Mouse (Mus musculus) embryo, embryonic 11.5 days (tissue): ENCODE results near the gene Dusp7.

Experiments
- DNase-seq: peaks from one replicate; pipeline ENCODE4 v3.0.0-alpha.2; 2012; ENCODE audit warnings: low read depth, low spot score

Dusp7 gene

DNA sequence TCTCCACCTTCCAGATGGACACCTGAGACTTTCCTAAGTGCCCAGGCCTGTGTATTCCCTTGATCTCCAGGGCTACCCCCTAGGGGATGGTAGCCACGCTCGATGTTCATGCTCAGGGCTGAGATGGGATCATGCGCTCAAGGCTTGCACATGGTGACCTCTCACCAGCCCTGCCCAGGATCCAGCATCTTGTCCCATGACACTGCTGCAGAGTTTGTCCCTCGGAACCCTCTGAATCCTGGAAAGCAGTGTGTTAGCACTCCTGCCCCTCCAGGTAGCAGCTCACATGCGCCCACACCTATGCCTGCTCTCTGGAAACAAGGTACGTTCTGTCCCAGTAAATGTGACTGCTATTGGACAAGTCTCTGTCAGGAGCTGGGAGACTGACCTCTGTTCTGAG, 13.6 kb upstream of the Dusp7 start:
- no peak for DNase-seq

DNA sequence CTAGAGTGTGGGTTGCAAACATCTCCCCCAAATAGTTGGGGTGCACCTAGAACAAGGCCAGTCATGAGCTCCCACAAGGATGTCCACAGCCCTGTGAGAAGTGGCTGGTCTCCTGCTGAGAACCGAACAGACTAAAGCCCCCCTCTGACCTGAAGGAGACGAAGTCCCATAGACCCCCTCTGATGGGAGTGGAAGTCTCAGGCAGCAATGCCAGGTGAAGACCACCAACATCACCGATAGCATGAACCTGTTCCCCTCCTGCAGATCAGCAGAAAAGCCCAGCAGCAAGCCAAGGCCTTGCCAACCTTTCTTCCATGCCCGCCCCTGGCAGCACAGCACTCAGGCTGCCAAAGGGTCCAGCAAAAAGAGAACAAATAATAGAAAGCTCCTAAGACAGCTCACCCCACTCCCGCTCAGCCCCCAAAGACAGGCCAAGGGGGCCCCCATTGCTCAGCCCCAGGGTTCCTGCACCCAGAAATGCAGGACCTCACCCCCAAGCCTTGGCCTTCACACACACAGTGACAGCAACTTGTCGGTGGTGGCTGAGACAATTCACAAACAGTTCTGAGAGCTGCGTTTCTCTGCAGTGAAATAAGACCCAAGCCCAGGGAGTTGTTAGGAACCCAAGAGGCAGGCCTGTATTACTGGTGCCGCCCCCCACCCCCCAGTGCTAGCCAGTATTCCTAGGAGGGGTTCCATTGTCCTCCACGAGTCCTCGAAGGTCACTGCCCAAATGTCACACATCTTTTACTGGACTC, 13.0 kb upstream of the Dusp7 start:
- no peak for DNase-seq

DNA sequence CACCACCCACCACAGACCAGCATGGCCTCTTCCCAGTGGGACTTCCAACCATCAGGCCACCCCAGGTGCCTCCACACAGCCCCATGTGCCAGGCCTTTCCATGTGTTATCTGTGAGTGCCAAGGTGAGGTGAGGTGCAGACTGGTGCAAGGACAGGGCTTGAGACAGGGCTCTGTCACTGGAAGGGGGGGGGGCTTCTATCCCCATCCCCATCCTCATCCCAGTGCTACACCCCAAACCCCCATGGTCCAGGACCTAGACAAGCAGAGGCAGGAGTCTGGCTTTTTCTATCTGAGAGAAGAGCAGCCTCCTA, 12.5 kb upstream of the Dusp7 start:
- DNase-seq, result no peak

DNA sequence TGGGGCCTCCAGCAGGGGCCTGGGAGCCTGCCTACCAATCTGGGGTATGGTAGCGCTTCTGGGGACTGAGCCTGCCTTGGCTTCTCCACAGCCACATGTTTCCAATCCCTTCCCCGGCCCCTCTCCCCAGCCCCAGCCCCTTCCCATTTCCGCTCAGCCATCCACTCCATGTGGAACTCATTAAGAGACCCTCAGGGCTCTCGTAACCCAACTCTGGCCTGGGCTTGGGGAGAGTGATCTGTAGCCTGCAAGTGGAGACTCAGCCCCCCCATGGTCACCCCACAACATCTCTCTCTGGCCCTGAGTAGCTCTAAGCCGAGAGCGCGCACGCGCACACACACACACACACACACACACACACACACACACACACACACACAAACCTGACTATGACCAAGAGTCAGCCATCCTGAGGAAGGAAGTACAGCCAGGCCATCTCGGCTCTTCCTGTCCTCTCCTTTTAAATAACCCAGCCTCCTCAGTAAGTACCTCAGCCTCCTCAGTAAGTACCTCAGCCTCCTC, 12.0 kb upstream of the Dusp7 start:
- DNase-seq, result peak; percentile 63

DNA sequence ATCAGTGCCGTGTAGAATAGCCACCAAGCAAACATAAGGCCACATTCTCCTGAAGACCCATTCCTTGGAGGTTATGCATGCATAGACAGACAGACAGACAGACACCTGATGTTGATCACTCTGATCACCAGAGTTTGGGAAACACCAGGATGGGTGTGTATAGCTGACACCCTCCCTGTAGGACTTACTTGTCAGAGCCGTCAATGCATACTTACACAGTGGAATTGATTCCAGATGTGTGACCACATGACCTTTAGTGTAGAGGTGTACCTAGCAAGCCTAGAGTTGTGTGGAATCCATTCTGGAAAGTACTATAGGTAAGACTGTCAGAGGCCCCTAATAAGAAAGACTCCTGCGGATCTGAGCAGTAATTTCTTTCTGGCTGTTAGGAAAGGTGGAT, 11.3 kb upstream of the Dusp7 start:
- no peak for DNase-seq

DNA sequence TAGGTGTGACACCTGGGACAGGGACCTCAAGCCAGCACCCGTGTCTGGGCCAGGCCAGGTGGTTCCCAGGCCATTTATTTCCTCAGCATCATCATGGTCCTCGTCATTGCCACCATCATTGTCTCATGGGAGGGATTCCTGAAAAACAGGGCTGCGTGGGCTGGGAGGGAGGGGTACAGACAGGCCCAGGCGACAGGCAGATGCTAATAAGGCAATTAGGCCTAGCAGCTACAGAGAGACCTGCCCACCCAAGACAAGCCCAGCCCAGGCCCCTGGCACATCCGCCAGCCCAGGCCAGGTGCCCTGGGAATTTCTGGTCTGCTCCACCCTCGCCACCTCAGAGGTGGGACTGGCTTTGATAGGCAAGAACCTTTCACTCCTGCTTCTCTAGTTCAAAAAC, 9.1 kb upstream of the Dusp7 start:
- no peak for DNase-seq

DNA sequence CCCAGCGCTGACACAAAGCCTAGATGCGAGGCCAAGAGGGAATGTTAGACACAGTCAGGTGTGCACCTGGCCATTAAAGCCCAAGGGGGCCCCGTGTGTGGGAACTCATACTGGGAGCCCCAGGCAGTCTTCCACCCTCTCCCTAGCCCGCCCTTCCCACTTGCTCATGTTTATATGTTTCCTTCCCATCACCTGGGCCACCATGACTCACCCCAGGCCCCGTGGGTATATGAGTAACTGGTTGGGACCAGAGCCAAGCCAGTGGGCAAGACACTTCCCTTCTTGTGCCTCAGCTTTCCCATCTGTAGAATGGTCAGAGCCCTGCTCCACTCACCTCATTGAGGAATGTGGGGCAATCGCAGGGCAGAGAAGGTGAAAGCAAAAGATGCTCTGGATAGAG, 7.3 kb upstream of the Dusp7 start:
- no peak for DNase-seq

DNA sequence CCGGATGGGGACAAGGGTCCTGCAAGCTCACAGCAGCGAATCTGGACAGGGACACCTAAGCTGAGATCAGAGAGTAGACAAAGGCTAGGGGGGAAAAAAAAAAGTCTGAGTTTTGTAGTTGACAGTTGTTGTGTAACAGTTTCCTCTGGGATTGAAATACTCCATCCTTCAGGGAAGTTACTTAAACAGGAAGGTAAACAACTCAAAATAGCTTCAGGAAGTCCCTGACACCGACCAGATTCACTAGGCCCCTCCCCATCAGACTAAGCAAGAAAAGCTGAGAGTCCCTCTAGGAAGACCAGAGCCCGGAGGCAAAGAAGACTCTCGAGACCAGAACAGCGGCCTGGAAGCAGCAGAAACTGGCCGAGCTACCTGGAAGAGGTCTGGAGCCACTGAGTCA, 3.1 kb upstream of the Dusp7 start:
- DNase-seq, result no peak

DNA sequence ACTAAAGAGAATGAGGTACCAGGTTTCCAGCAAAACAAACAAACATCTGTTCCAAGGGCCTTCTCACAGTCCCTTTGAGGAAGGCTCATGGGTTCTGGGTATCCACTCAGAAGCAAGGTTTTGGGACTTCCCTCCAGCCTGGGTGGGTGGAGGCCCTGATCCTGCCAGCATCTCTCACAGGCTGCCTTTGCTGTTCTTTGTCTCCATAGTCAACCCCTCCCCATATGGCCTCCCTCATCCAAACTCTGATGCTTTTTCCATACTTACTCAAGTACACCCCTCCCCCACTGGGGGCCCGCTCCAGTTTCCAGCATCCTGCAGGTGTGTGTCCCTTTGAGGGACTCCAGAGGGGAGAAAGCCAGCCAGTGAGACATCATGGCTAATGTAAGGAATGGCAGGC, 2.2 kb upstream of the Dusp7 start:
- no peak for DNase-seq

DNA sequence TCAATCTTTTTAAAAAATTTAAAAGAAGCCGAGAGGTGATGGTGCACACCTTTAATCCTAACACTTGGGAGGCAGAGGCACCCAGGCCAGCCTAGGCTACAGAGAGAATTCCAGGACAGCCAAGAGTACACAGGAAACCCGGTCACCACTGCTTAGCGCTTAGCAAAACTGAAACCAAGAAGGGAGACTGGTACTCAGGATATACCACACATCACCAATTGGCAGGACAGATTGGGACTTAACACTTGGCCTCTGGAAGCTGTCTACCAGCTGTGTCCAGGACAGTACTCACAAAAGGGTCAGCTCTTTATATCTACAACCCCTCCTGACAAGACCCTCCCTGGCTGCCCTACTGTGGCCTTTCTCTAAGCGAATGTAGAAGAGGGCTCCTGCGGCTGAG, 1.4 kb upstream of the Dusp7 start:
- DNase-seq, result no peak

DNA sequence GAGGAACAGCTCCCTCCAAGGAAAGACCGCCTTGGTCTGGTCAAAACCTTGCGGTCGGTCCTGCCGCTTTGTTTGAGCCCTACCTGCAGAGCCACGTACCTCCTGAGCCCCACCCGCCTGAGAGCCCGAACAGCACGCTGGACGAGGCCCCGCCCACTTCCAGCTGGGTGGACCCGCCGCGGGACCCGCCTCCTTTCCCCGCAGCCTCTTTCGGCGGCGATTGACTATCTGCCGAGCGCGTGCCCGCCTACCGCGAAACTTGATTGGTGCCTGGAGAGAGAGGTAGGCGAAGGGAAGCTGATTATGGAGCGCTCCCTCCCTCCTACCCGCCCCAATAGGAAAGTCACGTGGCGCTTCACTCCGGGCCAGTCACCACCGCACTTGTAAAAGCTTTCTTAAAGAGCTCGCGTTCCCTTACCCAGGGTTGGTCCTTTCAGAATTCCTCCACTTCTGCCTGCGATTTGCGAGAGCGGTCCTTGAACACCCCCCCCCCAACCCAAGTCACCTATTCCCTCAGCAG, 780 bp upstream of the Dusp7 start:
- peak; percentile 93 for DNase-seq

DNA sequence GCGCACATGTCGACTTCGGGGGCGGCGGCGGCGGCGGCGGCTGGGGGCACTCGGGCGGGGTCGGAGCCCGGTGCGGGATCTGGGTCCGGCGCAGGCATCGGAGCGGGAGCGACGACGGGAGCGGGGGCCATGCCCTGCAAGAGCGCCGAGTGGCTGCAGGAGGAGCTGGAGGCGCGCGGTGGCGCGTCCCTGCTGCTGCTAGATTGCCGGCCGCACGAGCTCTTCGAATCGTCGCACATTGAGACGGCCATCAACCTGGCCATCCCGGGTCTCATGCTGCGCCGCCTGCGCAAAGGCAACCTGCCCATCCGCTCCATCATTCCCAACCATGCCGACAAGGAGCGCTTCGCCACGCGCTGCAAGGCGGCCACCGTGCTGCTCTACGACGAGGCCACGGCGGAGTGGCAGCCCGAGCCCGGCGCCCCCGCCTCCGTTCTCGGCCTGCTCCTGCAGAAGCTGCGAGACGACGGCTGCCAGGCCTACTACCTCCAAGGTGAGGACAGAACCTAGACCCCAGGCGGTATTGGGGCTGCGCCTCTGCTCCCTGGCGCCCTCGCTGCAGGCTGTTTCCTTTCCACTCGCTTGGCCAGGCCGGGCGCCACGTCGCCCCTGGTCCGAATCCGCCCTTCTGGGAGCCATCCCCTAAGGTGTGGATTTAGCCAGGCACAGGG, 534 bp downstream of the Dusp7 start:
- DNase-seq, result no peak

DNA sequence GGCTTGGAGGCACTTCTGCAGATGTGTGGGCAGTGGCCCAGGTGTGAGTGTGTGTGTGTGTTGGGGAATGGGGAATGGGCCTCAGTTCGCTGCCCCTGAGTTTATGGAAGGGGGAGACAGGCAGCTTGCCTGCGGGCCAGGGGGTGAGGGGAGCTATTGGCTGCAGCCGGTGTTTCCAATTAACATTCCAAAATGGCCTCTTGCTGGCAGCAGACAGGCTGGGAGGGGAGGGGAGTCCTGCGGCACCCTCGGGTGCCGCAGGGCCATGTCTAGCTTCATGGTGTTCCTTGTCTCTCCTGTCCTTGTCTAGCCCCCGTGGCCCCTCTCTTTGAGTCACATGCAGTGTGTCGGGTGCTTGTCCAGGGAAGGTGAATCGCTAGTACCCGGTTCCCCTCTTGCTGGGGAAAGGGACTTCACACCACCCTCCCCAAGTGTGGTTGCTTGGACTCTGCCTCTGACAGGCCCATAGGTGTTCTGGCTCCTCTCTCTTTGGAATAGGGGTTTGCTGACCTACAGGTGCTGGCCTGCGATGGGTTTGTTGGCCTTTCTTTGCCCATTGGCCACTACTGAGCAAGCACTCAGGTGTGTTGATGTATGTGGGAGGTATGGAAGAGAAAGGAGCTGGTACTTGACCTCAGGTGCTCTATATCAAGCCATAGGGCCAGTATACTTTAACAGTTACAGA, 1.5 kb downstream of the Dusp7 start:
- no peak for DNase-seq

DNA sequence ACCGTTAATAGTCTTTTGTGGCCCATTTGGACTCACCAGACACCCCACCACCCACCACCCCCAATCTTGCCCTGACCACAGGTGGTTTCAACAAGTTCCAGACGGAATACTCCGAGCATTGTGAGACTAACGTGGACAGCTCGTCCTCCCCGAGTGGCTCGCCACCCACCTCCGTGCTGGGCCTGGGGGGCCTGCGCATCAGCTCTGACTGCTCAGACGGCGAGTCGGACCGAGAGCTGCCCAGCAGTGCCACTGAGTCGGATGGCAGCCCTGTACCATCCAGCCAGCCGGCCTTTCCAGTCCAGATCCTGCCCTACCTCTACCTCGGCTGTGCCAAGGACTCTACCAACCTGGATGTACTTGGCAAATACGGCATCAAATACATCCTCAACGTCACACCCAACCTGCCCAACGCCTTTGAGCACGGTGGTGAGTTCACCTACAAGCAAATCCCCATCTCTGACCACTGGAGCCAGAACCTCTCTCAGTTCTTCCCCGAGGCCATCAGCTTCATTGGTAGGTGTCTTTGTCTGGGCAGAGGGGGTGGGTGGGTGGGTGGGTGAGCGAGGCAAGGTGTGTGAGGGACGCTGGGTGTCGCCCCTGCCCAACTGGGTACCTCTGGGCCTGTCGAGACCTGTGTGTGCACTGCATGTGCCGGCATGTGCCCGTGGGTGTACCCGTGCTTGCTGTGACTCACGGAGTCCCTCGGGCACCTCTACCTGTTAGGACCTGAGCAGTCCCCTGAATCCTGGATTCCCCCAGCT, 2.4 kb downstream of the Dusp7 start:
- no peak for DNase-seq

DNA sequence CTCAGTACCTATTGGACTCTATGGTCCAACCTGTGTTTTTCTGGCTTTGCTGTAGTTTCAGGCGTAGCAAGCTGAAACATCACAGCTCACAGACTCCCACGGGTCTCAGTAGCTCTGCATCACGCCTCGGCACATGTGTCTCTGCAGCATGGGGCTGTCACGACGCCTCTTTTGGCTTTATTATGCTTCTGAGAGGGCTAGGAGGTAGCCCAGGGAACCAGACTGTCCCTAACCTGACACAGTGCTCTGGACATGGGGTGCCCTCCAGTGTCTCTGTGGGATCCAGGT, 2.9 kb downstream of the Dusp7 start:
- DNase-seq, result no peak

DNA sequence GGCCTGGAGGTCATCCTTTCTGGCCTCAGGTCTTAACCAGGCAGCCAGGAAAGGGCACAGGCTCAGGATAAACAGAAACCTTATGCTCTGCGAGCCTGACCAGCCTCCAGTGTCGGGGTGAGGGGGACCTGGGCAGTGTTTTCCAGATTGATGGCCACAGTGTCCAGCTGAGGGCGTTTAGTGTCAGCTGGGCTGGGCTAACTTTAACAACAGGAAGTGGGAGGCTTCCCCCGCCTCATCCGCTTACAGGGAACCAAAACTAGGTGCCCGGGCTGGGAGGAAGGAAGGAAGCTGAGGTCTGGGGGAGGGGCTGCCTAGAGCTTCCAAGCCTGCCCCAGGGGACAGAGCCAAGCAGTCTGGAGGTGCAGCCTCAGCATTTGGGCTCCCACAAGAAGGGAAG, 3.3 kb downstream of the Dusp7 start:
- DNase-seq, result no peak

DNA sequence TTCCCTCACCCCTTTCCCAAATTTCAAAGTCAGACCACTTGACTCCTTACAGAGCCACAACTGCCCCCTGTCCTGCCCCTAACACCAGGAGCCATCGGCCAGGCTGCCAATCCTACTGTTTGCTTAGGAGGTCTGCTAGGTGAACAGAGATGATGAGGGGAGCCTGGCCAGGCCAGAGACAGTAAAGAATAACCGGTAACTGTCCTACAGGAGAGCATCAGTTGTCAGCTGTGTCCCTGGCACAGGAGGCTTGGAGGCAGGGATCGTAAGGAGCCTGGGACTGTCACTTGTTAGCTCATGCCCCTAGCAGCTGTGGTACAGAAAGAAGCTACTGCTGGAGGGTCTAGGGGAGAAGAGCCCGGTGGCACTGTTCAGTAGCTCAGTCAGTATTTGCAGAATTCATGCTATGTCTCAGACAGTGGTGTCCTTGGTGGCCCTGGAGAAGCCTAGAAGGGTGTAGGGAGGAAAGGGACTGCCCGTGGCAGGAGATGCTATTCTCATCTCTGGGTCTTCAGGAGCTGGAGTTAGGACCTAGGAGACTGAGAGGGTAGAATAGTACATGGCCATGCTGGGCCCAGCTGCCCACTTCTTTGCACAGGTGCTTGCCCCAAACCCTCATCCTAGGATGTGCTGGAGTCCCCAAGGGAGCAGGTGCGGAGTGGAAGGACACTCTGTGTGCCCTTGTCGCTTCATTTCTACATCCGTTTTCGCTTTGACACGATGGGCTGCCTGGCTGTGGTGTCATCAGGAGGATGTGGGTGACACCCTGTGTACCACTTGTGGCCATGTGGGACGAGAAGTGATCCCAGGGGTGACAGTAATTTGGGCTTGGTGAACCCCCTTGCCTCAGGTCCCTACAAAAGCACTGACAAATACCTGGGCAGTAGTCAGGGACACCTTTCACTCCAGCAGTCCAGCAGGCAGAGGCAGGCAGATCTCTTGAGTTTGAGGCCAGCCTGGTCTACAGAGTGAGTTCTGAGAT, 4.3 kb downstream of the Dusp7 start:
- DNase-seq, result no peak

DNA sequence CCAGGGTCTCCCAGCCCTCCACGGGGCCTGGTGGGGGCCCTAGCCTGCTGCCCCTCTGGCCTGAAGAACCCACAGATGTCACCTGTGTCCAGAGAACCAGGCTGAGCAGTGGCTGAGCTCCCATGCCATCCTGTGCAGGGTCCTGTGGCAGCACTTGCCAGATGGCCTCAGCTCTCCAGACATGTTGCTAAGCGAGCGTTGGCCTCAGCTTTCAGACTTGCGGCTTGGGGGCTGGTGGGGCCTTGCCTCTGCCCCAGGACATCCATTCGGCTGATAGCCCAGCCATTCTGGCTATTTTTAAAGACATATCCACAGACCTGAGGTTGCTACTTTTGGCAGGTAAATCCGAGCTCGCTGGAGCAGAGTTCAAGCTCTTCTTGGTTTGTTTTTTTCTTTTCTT, 5.5 kb downstream of the Dusp7 start:
- DNase-seq, result no peak

DNA sequence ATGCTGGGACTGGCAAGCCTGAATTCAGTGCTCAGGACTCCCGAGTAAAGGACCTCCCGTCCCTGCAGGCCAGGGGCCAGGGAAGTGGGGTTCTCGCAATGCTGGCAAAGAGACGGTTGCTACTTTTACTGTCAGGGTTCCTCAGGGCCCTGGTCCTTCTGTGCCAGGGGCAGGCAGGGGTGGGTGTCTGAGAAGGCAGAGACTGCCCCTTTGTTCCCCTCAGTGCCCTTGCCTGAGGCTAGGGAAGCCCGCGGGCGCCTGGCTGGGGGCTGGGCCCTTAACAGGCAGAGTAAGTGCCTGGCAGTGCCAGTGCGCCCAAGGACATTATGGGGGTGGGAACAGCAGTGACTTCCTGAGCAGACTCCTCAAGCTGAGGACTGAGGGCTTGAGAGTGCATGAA, 8.8 kb downstream of the Dusp7 start:
- DNase-seq, result no peak

DNA sequence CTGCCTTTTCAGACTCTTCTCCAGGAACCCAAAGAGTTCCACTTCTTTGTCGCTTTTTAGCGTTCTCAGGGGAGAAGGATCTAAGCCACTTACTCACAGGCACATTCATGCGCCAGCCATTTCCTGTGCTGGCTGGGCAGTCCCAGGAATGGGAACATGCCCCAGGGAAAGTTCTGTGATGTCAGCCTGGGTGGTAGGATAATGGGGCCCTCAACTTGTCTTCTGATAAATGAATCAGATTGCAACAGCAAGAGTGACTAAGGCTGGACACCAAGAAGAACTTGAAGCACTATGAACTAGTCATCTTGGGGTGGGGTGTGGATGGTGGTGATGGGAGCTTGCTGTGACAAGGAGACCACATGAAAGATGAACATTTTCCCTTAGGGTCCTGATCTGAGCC, 9.6 kb downstream of the Dusp7 start:
- DNase-seq, result no peak

DNA sequence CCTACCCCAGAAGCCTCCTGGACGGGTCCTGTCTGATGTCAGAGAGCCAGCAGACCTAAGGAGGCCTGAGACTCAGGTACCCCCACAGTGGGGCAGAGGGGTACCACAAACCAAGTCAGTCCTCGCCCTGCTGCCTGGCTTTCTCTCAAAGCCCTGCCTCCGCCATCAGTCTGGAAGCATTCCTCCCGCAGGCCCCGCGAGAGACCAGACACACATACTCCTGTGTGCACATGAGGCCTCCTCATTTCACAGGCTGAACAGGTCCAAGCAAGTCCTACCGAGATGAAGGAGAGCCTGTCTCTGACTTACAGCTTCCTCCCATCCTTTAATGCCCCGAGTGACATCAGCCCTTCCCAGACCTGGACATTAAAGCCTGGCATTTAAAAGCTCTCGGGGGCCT, 10.3 kb downstream of the Dusp7 start:
- DNase-seq, result no peak
